Mouse (Mus musculus) common myeloid progenitor, adult 5-6 weeks (primary cell): Measurements from ENCODE around the gene Gm21293. TPM values are rescaled to one million over a fixed set of nuclear protein-coding genes. Genes with fewer than 3 reads are reported as not detected.
"Not testable (repeated sequence)": the region's sequence is repeated elsewhere in the genome, so short reads cannot be mapped to it uniquely, and the experiment has no call there.

Experiments
- ATAC-seq: replicated peaks from 2 replicates; pipeline ENCODE4 v1.8.0; 2016; ENCODE audit warnings: low read depth, mild to moderate bottlenecking, moderate TSS enrichment, inconsistent platforms; ENCODE audit not compliant: poor library complexity, severe bottlenecking
- total RNA-seq: library from RNA; stranded (forward); fragments of 200-1000, 187-1606 nt; gene quantifications from 2 replicates; pipeline ENCODE4 v1.2.3, GENCODE M21; 2017

Gm21293 gene
- total RNA-seq = not detected in 2 replicates

GRCm38 (mm10) chr10:104142687-104143086 is at the start of gene Gm21293:
TSS of gene Gm21293 (plus strand) at chr10:104142987.
- not testable (repeated sequence) for ATAC-seq

- no peak for ATAC-seq
These were observed 32.7 kb upstream of the Gm21293 start for GRCm38 (mm10) chr10:104110044-104110443.

- no peak for ATAC-seq
These were observed 24.5 kb upstream of the Gm21293 start for GRCm38 (mm10) chr10:104118312-104118711.

GRCm38 (mm10) chr10:104151197-104151596 is 8.4 kb downstream of the Gm21293 start, which contains the start of gene Gm6763:
TSS of gene Gm6763 (plus strand) at chr10:104151497.
- ATAC-seq = not testable (repeated sequence)

GRCm38 (mm10) chr10:104159706-104160105 is 16.9 kb downstream of the Gm21293 start, which contains the start of gene Gm8764:
TSS of gene Gm8764 (plus strand) at chr10:104160006.
- ATAC-seq = not testable (repeated sequence)

GRCm38 (mm10) chr10:104168215-104168614 is 25.4 kb downstream of the Gm21293 start, which contains the start of gene Gm21304:
TSS of gene Gm21304 (plus strand) at chr10:104168515.
- ATAC-seq = not testable (repeated sequence)

- ATAC-seq = not testable (repeated sequence)
These were observed 33.9 kb downstream of the Gm21293 start, which contains the start of gene Gm21312 for GRCm38 (mm10) chr10:104176724-104177123. TSS of gene Gm21312 (plus strand) at chr10:104177024.

- ATAC-seq = not testable (repeated sequence)
These were observed 42.4 kb downstream of the Gm21293 start, which contains the start of gene Gm20765 for GRCm38 (mm10) chr10:104185233-104185632. TSS of gene Gm20765 (plus strand) at chr10:104185533.

GRCm38 (mm10) chr10:104193742-104194141 is 51.0 kb downstream of the Gm21293 start, which contains the start of gene Gm4340:
TSS of gene Gm4340 (plus strand) at chr10:104194042.
- not testable (repeated sequence) for ATAC-seq

Other genes starting within 250 kb of the Gm21293 start
- not detected in 2 replicates for gene Gm6763, start 8.5 kb downstream of the Gm21293 start, total RNA-seq
- not detected in 2 replicates for gene Gm8764, start 17.0 kb downstream of the Gm21293 start, total RNA-seq
- not detected in 2 replicates for gene Gm21304, start 25.5 kb downstream of the Gm21293 start, total RNA-seq
- not detected in 2 replicates for gene Gm21312, start 34.0 kb downstream of the Gm21293 start, total RNA-seq
- not detected in 2 replicates for gene Gm20765, start 42.5 kb downstream of the Gm21293 start, total RNA-seq
- not detected in 2 replicates for gene Gm4340, start 51.1 kb downstream of the Gm21293 start, total RNA-seq